Mouse (Mus musculus): Measurements from ENCODE around the gene Supt20. TPM values are rescaled to one million over a fixed set of nuclear protein-coding genes. Genes with fewer than 3 reads are reported as not detected.

Gene Supt20
- total and polyA plus RNA-seq, 2 experiments from 2014 or later: 36.3 to 52.0 TPM

DNA sequence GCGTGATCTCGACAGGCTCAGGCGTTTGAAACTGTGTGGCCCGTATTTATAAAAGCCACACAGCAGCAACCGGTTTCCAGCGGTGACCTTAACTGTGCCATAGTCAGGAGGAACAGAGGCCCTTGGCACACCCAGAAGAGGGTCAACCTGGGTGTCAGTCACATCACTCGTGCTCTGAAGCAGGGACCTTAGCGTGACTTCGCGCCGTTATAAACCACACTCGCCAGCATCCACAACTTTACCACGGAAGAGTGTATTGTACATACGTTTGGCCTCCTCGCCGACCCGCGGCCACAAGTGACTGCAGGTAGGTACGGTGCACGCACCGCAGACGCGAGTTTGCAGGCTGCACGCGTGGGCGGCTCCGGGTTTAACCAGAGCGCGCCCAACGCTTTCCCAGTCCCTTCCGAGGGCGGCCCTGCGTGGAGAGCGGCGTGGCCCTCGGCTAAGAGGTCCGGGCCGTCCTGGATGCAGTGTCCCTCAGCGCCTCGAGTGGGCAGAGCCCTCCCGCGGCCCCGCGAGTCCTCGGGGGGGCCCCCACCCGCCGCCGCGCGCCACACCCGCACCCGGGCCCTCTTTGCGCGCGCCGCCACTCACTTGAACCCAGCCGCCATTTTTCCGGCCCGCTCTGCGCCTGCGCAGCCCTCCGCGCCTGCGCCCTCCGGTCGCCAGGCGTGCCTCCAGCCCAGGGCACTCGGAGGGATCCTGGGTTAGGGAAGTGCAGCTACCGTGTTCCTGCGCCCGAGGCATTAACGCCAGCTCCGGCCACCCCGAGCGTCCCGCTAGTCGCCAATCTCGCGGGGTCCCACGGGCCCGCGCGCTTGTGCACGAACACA lies 42.0 kb downstream of the Supt20 start:
- DNase-seq (ENCODE audit: low spot score) (peak; percentile 94), ATAC-seq (peak; percentile 95)
- Histone ChIP-seq H3K4me2 (ENCODE audit: low read depth, low read length) (peak overlapping the region; percentile 93), H3K9me3 (ENCODE audit: low read length) (no peaks in the 10 kb centered on the region), H3K4me3 (ENCODE audit: low read length) (peak overlapping the region; percentile 90), H3K36me3 (ENCODE audit: insufficient read depth, low read length) (peaks cover 34% of the 10 kb centered on the region), H3K4me1 (ENCODE audit: insufficient read depth, low read length) (peaks cover 4% of the 10 kb centered on the region; the same call in 1 of the 2 replicates), H3K27me3 (ENCODE audit: insufficient read depth, low read length) (no peaks in the 10 kb centered on the region), H3K27ac (peak overlapping the region; percentile 99), H3K9ac (replicated peaks; ENCODE audit: low read length) (peak overlapping the region; percentile 96)
- no peak for TF ChIP-seq CTCF (IDR thresholded peaks at IDR 0.05; ENCODE audit: low read depth)
- WGBS: under 1% methylated on average over 83 of the region's 84 CpGs

GRCm38 (mm10) chr3:54735247-54736046 lies 42.8 kb downstream of the Supt20 start, which contains the start of the genes Exosc8 and Alg5:
Gene Exosc8, minus strand, starts transcription at chr3:54735393.
Gene Alg5, plus strand, starts transcription at chr3:54735539.
- H3K27me3 ChIP-seq (ENCODE audit: insufficient read depth, low read length): no peaks in the 10 kb centered on the region
- peak; percentile 90 for DNase-seq (ENCODE audit: low spot score)
- peak; percentile 74 for TF ChIP-seq CTCF (IDR thresholded peaks at IDR 0.05; ENCODE audit: low read depth)
- no peaks in the 10 kb centered on the region for H3K9me3 ChIP-seq (ENCODE audit: low read length)
- H3K4me2 ChIP-seq (ENCODE audit: low read depth, low read length): peak within 1 kb of the TSS; percentile 93
- peaks cover 29% of the 10 kb centered on the region for H3K36me3 ChIP-seq (ENCODE audit: insufficient read depth, low read length)
- H3K4me3 ChIP-seq (ENCODE audit: low read length): peak within 1 kb of the TSS; percentile 90
- H3K9ac ChIP-seq (replicated peaks; ENCODE audit: low read length): peak within 1 kb of the TSS; percentile 96
- H3K4me1 ChIP-seq (ENCODE audit: insufficient read depth, low read length): peaks cover 4% of the 10 kb centered on the region; the same call in 1 of the 2 replicates
- H3K27ac ChIP-seq: peak within 1 kb of the TSS; percentile 99
- ATAC-seq: peak; percentile 93
- WGBS: under 1% methylated on average over 51 of the region's 65 CpGs

DNA sequence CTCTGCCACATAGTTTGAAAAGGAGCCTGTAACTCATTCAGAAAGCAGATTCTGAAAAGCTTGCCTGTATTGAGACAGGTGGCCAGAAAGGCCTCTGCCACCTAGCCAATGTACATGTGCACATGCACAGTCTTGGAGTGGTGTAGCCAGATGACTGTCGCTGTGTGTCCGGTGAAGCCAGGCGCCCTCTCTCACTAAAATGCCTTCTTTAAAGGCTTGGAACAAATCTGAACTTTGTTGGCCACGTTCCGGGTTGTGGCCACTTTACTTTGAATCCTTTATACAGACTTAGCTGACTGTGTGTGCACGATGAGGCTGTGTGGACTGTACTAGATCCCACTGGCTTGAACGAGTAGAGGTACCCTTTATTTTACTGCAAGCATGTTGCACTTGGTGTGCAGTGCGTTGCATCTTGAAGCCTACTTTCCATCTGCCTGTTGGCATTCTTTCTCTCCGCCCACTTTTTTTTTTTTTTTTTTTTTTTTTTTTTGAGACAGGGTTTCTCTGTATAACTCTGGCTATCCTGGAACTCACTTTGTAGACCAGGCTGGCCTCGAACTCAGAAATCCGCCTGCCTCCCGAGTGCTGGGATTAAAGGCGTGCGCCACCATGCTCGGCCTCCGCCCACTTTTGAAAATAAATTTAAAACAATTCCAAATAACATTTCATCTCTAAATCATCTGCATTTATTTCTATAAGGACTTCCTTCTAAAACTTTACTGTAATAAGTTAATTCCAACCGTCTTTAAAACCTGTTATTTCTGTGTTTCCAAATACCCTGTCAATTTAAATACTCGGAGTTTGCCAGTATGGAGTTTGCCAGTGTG lies 43.7 kb downstream of the Supt20 start:
- Histone ChIP-seq H3K27ac (peak overlapping the region; percentile 99), H3K4me1 (ENCODE audit: insufficient read depth, low read length) (peaks cover 4% of the 10 kb centered on the region; the same call in 1 of the 2 replicates), H3K4me2 (ENCODE audit: low read depth, low read length) (peak overlapping the region; percentile 93), H3K27me3 (ENCODE audit: insufficient read depth, low read length) (no peaks in the 10 kb centered on the region), H3K36me3 (ENCODE audit: insufficient read depth, low read length) (peaks cover 30% of the 10 kb centered on the region), H3K9me3 (ENCODE audit: low read length) (no peaks in the 10 kb centered on the region), H3K9ac (replicated peaks; ENCODE audit: low read length) (peak overlapping the region; percentile 96), H3K4me3 (ENCODE audit: low read length) (peak overlapping the region; percentile 90)
- TF ChIP-seq CTCF (IDR thresholded peaks at IDR 0.05; ENCODE audit: low read depth): no peak
- ATAC-seq: no peak
- 52% methylated on average over 18 of the region's 18 CpGs for whole genome bisulfite sequencing
- peak; percentile 50 for DNase-seq (ENCODE audit: low spot score)

DNA sequence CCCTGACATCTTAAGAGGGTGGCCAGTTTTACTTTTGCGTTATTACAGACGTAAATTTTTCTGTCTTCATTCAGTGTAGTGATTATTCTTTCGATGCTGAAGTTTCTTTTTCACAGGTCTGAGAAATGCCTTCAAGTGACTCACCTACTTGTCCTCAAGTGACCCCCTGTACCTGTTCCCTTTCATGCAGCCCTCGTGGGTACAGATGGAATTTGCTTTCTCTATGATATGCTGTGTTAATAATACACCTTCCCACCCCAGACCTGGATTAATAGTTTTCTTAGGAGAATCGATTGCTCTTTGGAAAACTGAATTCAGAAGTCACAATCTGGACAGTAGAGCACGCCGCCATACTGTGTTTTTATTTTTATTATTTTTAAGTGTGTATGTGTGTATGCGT lies 44.7 kb downstream of the Supt20 start:
- no peaks in the 10 kb centered on the region for H3K9me3 ChIP-seq (ENCODE audit: low read length)
- 95% methylated on average over 8 of the region's 8 CpGs for WGBS
- H3K36me3 ChIP-seq (ENCODE audit: insufficient read depth, low read length): peaks cover 30% of the 10 kb centered on the region
- DNase-seq (ENCODE audit: low spot score) (no peak), ATAC-seq (no peak)
- no peak overlapping the region for H3K4me3 ChIP-seq (ENCODE audit: low read length)
- no peak overlapping the region for H3K4me2 ChIP-seq (ENCODE audit: low read depth, low read length)
- H3K27me3 ChIP-seq (ENCODE audit: insufficient read depth, low read length): no peaks in the 10 kb centered on the region
- no peak overlapping the region for H3K27ac ChIP-seq
- TF ChIP-seq CTCF (IDR thresholded peaks at IDR 0.05; ENCODE audit: low read depth): no peak
- H3K4me1 ChIP-seq (ENCODE audit: insufficient read depth, low read length): peaks cover 4% of the 10 kb centered on the region; the same call in 1 of the 2 replicates
- H3K9ac ChIP-seq (replicated peaks; ENCODE audit: low read length): no peak overlapping the region

DNA sequence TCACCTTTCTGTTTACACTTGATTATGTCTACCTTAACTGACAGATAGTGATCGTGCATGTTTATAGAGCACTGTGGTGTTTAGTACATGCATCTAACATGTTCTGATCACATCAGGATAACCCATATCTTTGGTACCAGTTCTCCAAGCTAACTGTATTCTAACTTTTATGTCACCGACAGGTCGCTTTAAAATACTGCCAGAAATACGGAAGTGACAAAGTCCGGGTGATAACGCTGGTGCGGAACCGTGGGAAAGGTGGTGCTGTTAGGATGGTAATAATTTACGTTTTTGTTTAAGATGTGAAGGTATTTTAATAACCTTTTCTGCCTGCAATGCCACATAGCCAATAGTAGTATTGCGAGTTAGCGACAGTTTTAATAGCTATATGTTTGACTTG lies 49.4 kb downstream of the Supt20 start:
- H3K4me1 ChIP-seq (ENCODE audit: insufficient read depth, low read length): no peaks in the 10 kb centered on the region
- no peaks in the 10 kb centered on the region for H3K9me3 ChIP-seq (ENCODE audit: low read length)
- no peak overlapping the region for H3K27ac ChIP-seq
- H3K4me2 ChIP-seq (ENCODE audit: low read depth, low read length): no peak overlapping the region
- no peak for TF ChIP-seq CTCF (IDR thresholded peaks at IDR 0.05; ENCODE audit: low read depth)
- H3K9ac ChIP-seq (replicated peaks; ENCODE audit: low read length): no peak overlapping the region
- ATAC-seq: no peak
- no peak for DNase-seq (ENCODE audit: low spot score)
- H3K4me3 ChIP-seq (ENCODE audit: low read length): no peak overlapping the region
- no peaks in the 10 kb centered on the region for H3K27me3 ChIP-seq (ENCODE audit: insufficient read depth, low read length)
- peaks cover 65% of the 10 kb centered on the region for H3K36me3 ChIP-seq (ENCODE audit: insufficient read depth, low read length)
- 98% methylated on average over 11 of the region's 11 CpGs for WGBS

GRCm38 (mm10) chr3:54745799-54746198 lies 53.2 kb downstream of the Supt20 start:
- Histone ChIP-seq H3K27ac (no peak overlapping the region), H3K27me3 (ENCODE audit: insufficient read depth, low read length) (no peaks in the 10 kb centered on the region), H3K4me2 (ENCODE audit: low read depth, low read length) (no peak overlapping the region), H3K36me3 (ENCODE audit: insufficient read depth, low read length) (peaks cover 87% of the 10 kb centered on the region), H3K9ac (replicated peaks; ENCODE audit: low read length) (no peak overlapping the region), H3K4me3 (ENCODE audit: low read length) (no peak overlapping the region), H3K9me3 (ENCODE audit: low read length) (no peaks in the 10 kb centered on the region), H3K4me1 (ENCODE audit: insufficient read depth, low read length) (no peaks in the 10 kb centered on the region)
- ATAC-seq: peak; percentile 80
- peak; percentile 60 for DNase-seq (ENCODE audit: low spot score)
- peak; percentile 71 for TF ChIP-seq CTCF (IDR thresholded peaks at IDR 0.05; ENCODE audit: low read depth)
- WGBS: 58% methylated on average over 5 of the region's 5 CpGs

Data from hindbrain, postnatal 0 days (tissue).